In genomic region chr14:21031783-21032511, GRCm38 (mm10) we compare ENCODE assay signal across 8 mouse cellular contexts. TPM values are rescaled to one million over a fixed set of nuclear protein-coding genes. Genes with fewer than 3 reads are reported as not detected.
DNase-seq lines count a peak whose midpoint lies in the region; ATAC-seq and TF ChIP-seq lines count a peak whose summit lies in the region.

No protein-coding gene starts in this region.

- H3K4me3 ChIP-seq in embryonic facial prominence, embryonic 14.5 days (ENCODE audit: low read depth, low read length): no peak overlapping the region
- H3K4me3 ChIP-seq in hindbrain, embryonic 16.5 days (ENCODE audit: low read length): no peak overlapping the region
- no peak overlapping the region for H3K4me3 ChIP-seq in liver, adult 2 months (ENCODE audit: insufficient read depth, low read depth, low read length)
- H3K4me3 ChIP-seq in neural tube, embryonic 14.5 days (ENCODE audit: low read depth, low read length): no peak overlapping the region

- no peak for TF ChIP-seq POLR2A in liver, adult 2 months (IDR thresholded peaks at IDR 0.05; ENCODE audit: extremely low read depth, insufficient read depth, low read length)

- H3K36me3 ChIP-seq in embryonic facial prominence, embryonic 14.5 days (ENCODE audit: control insufficient read depth, insufficient read depth, low read length): peaks cover 69% of the 10 kb centered on the region
- peaks cover 8% of the 10 kb centered on the region for H3K36me3 ChIP-seq in hindbrain, embryonic 16.5 days (ENCODE audit: control insufficient read depth, insufficient read depth, low read length)
- H3K36me3 ChIP-seq in liver, adult 2 months (ENCODE audit: control insufficient read depth, insufficient read depth, low read length): peaks cover 71% of the 10 kb centered on the region
- H3K36me3 ChIP-seq in neural tube, embryonic 14.5 days (ENCODE audit: control insufficient read depth, insufficient read depth, low read length): peaks cover 20% of the 10 kb centered on the region

- H3K27me3 ChIP-seq in embryonic facial prominence, embryonic 14.5 days (replicated peaks; ENCODE audit: control insufficient read depth, insufficient read depth, low read length): no peaks in the 10 kb centered on the region
- H3K27me3 ChIP-seq in hindbrain, embryonic 16.5 days (replicated peaks; ENCODE audit: control insufficient read depth, insufficient read depth, low read length): no peaks in the 10 kb centered on the region
- H3K27me3 ChIP-seq in liver, adult 2 months (ENCODE audit: control insufficient read depth, insufficient read depth, low read length): no peaks in the 10 kb centered on the region
- no peaks in the 10 kb centered on the region for H3K27me3 ChIP-seq in neural tube, embryonic 14.5 days (ENCODE audit: control insufficient read depth, insufficient read depth, low read length)

- peak overlapping the region; percentile 69 for H3K27ac ChIP-seq in embryonic facial prominence, embryonic 14.5 days (replicated peaks; ENCODE audit: low read depth, low read length)
- no peak overlapping the region for H3K27ac ChIP-seq in hindbrain, embryonic 16.5 days (ENCODE audit: low read depth, low read length)
- peak overlapping the region; percentile 78 for H3K27ac ChIP-seq in liver, adult 2 months (replicated peaks; ENCODE audit: insufficient read depth, low read depth, low read length)
- no peak overlapping the region for H3K27ac ChIP-seq in neural tube, embryonic 14.5 days (ENCODE audit: low read depth, low read length)

- 46% methylated on average over 6 of the region's 6 CpGs for WGBS in embryonic facial prominence, embryonic 14.5 days
- 53% methylated on average over 6 of the region's 6 CpGs for WGBS in hindbrain, embryonic 16.5 days
- WGBS in liver, adult 2 months: 72% methylated on average over 6 of the region's 6 CpGs
- WGBS in neural tube, embryonic 14.5 days: 51% methylated on average over 6 of the region's 6 CpGs

- H3K4me1 ChIP-seq in embryonic facial prominence, embryonic 14.5 days (ENCODE audit: control insufficient read depth, insufficient read depth, low read length): 0 out of 2 replicates have a peak, but pooled peaks cover 5% of the 10 kb centered on the region
- no peaks in the 10 kb centered on the region for H3K4me1 ChIP-seq in hindbrain, embryonic 16.5 days (ENCODE audit: control insufficient read depth, insufficient read depth, low read depth, low read length)
- peaks cover 8% of the 10 kb centered on the region; the same call in 1 of the 2 replicates for H3K4me1 ChIP-seq in liver, adult 2 months (ENCODE audit: control insufficient read depth, insufficient read depth, low read length)
- H3K4me1 ChIP-seq in neural tube, embryonic 14.5 days (ENCODE audit: control insufficient read depth, insufficient read depth, low read length): no peaks in the 10 kb centered on the region

- H3K9ac ChIP-seq in embryonic facial prominence, embryonic 14.5 days (ENCODE audit: low read depth, low read length): no peak overlapping the region
- no peak overlapping the region for H3K9ac ChIP-seq in hindbrain, embryonic 16.5 days (ENCODE audit: low read depth, low read length)
- no peak overlapping the region for H3K9ac ChIP-seq in liver, adult 2 months (ENCODE audit: low read depth, low read length)
- no peak overlapping the region for H3K9ac ChIP-seq in neural tube, embryonic 14.5 days (replicated peaks; ENCODE audit: low read depth, low read length)

- H3K4me2 ChIP-seq in embryonic facial prominence, embryonic 14.5 days (ENCODE audit: low read depth, low read length): no peak overlapping the region
- H3K4me2 ChIP-seq in hindbrain, embryonic 16.5 days (ENCODE audit: low read length): no peak overlapping the region
- no peak overlapping the region for H3K4me2 ChIP-seq in neural tube, embryonic 14.5 days (ENCODE audit: low read depth, low read length)

- H3K9me3 ChIP-seq in embryonic facial prominence, embryonic 14.5 days (ENCODE audit: control insufficient read depth, low read length): no peaks in the 10 kb centered on the region
- no peaks in the 10 kb centered on the region for H3K9me3 ChIP-seq in hindbrain, embryonic 16.5 days (ENCODE audit: control insufficient read depth, low read length)
- H3K9me3 ChIP-seq in neural tube, embryonic 14.5 days (ENCODE audit: control insufficient read depth, low read length): no peaks in the 10 kb centered on the region

- peak; percentile 72 for ATAC-seq in embryonic facial prominence, embryonic 14.5 days (ENCODE audit: low read depth)
- peak; percentile 75 for ATAC-seq in hindbrain, embryonic 16.5 days
- ATAC-seq in neural tube, embryonic 14.5 days (ENCODE audit: low read depth): peak; percentile 21; the same call in 1 of the 2 replicates

- H3K79me2 ChIP-seq in liver, adult 2 months (ENCODE audit: control insufficient read depth, insufficient read depth, low read length): no peaks in the 10 kb centered on the region

- DNase-seq in adrenal gland, adult 2 months: peak; percentile 67
- DNase-seq in adrenal gland, adult 18-20 months (ENCODE audit: low spot score in 2 of 2): no peak
- peak; percentile 76 for DNase-seq in Muller cell, postnatal 12 days (ENCODE audit: inconsistent ontology term)
- DNase-seq in embryonic facial prominence, embryonic 14.5 days (ENCODE audit: low spot score): peak; percentile 78
- peak; percentile 63 for DNase-seq in liver, adult 2 months (ENCODE audit: extremely low read depth, low read depth, low spot score)
- DNase-seq in ovary, postnatal 10 days (ENCODE audit: low spot score): no peak

- TF ChIP-seq CTCF in liver, adult 2 months (IDR thresholded peaks at IDR 0.05; ENCODE audit: low read depth, low read length): no peak

RNA-seq across cellular contexts. Expression of gene Ap3m1, which starts 20.4 kb away (rescaled TPM):
- 100 to 1,000 TPM; 106 to 109 TPM for total RNA-seq in adrenal gland, adult 2 months (2021)
- polyA plus RNA-seq in adrenal gland, adult 2 months (2012; rRNA removed): 9.0 and 10.3 TPM in 2 replicates
- 10 to 100 TPM; 83.5 to 99.8 TPM for total RNA-seq in adrenal gland, adult 18-20 months (2021)
- polyA plus RNA-seq in embryonic facial prominence, embryonic 14.5 days (2014; fragmentation: Nextera tagmentation; extraction: Ambion mirVana): 86.4 and 94.2 TPM in 2 replicates
- polyA plus RNA-seq in hindbrain, embryonic 16.5 days (2015; fragmentation: Nextera tagmentation; extraction: Ambion mirVana): 76.1 and 76.4 TPM in 2 replicates
- 126 and 143 TPM in 2 replicates for total RNA-seq in liver, adult 2 months (2014; rRNA removed)
- 44.8 and 55.2 TPM in 2 replicates for polyA plus RNA-seq in liver, adult 2 months (2012; rRNA removed)
- 90.6 and 95.6 TPM in 2 replicates for polyA plus RNA-seq in neural tube, embryonic 14.5 days (2014; fragmentation: Nextera tagmentation; extraction: Ambion mirVana)

RNA-seq across cellular contexts. Expression of gene Adk, which starts 20.4 kb away (rescaled TPM):
- total RNA-seq in adrenal gland, adult 2 months (2021): 100 to 1,000 TPM; 103 to 124 TPM
- 11.8 and 12.4 TPM in 2 replicates for polyA plus RNA-seq in adrenal gland, adult 2 months (2012; rRNA removed)
- 100 to 1,000 TPM; 116 to 142 TPM for total RNA-seq in adrenal gland, adult 18-20 months (2021)
- polyA plus RNA-seq in embryonic facial prominence, embryonic 14.5 days (2014; fragmentation: Nextera tagmentation; extraction: Ambion mirVana): 131 and 133 TPM in 2 replicates
- 41.4 and 45.9 TPM in 2 replicates for polyA plus RNA-seq in hindbrain, embryonic 16.5 days (2015; fragmentation: Nextera tagmentation; extraction: Ambion mirVana)
- total RNA-seq in liver, adult 2 months (2014; rRNA removed): 877 and 924 TPM in 2 replicates
- polyA plus RNA-seq in liver, adult 2 months (2012; rRNA removed): 231 and 284 TPM in 2 replicates
- polyA plus RNA-seq in neural tube, embryonic 14.5 days (2014; fragmentation: Nextera tagmentation; extraction: Ambion mirVana): 33.5 and 35.4 TPM in 2 replicates

Comparison
In these comparisons a context has a peak if more than half of its experiments do, and no peak if none do; other contexts are left out.
1. DNase-seq: peak in adrenal gland, adult 2 months (single experiment), Muller cell, postnatal 12 days (single experiment), embryonic facial prominence, embryonic 14.5 days (single experiment) and liver, adult 2 months (single experiment); none in adrenal gland, adult 18-20 months (0 of 2) and ovary, postnatal 10 days (single experiment).
2. ATAC-seq: peak in every context shown above with its lines; median percentile 75 in hindbrain, embryonic 16.5 days; 72 in embryonic facial prominence, embryonic 14.5 days; 21 in neural tube, embryonic 14.5 days.
3. H3K27ac ChIP-seq: peak in embryonic facial prominence, embryonic 14.5 days (single experiment) and liver, adult 2 months (single experiment); none in hindbrain, embryonic 16.5 days (single experiment) and neural tube, embryonic 14.5 days (single experiment).